Mouse (Mus musculus): ENCODE measurements around the gene Egln1.
A peak's percentile ranks its signal among the peaks of the same experiment; 100 is the strongest.

Gene Egln1

DNA sequence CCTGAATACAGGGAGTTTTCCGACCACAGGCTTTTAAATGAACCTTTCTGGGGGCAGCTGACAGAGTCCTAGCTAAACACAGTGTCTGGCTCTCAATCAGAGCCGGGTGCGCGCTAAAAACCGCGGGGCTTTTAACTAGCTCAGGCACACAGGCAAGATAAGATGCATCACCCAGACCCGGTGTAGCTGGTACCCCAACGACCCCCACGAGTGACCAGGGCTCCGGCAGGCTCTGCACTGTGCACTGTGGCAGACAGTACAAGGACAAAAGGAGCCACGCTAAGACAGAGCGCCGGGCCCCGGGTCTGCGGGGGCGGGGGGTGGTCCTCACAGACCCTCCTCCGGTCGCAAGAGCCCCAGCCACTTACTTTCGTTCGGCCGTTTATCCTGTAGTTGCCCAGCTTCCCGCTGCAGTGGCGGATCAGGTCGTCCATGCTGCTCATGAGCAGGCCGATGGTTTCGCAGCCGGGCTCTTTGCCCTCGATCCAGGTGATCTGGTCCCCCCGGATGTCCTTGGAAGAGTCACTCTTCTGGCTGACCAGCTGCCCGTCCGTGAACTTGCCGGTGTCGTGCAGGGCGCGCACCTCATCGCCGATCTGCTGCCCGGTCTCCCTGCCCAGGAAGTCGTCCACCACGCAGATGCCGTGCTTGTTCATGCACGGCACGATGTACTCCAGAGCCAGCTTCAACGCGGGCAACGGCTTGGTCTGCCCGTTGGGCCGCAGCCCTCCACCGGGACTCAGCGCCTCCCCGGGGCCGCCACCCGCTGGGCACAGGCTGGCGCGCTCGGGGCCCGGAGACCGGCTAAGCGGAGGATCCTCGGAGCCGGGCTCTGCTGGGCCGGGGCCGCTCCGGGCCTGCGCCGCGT is 1.0 kb downstream of the Egln1 start:
- peak in 1 of 2 experiments; percentile 9 for DNase-seq (ENCODE audit: low read depth in 1 of 2, low spot score in 2 of 2)

DNA sequence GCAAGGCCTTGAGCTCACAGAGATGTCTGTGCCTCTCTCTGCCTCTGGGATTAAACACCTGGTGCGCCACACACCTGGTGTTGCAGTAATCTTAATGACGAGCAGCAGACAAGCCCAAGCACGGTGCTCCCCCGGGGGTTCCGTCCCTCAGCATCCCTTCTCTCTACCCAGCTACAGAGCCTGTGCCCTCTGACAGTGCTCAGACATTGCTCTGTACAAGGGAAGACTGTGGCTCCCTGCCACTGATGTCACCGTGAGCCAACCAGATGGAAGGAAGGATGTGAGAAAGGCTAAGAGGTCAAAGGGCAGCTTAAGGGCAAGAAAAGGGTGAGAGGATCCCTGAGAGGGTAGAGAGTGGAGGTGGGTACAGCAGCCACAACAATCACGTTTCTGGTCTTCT is 4.7 kb downstream of the Egln1 start:
- DNase-seq (ENCODE audit: low read depth in 1 of 2, low spot score in 2 of 2): no peak

GRCm38 (mm10) chr8:124943801-124944200 is 5.3 kb downstream of the Egln1 start:
- DNase-seq (ENCODE audit: low read depth in 1 of 2, low spot score in 2 of 2): no peak

DNA sequence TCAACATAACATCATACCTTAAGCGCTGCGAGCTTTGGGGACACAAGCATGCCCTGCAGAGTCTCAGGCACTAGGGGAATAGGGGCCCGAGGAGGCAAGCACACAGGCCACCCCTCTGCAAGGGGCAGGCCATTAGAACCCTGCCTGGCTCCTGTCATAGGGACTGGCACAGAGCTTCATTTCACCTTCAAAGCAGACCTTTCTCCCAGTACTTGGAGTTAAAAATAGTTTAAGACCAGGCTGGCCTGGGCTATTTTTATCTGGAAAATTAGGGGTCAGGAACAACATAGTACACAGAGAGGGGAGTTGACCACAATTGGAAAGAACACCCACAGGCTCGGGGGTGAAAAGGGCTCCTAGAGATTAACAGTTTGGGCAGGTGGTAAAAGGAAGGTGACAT is 11.8 kb downstream of the Egln1 start:
- DNase-seq (ENCODE audit: low read depth in 1 of 2, low spot score in 2 of 2): no peak

- DNase-seq (ENCODE audit: low read depth in 1 of 2, low spot score in 2 of 2): no peak
These were observed 12.4 kb downstream of the Egln1 start for GRCm38 (mm10) chr8:124936699-124937098.

DNA sequence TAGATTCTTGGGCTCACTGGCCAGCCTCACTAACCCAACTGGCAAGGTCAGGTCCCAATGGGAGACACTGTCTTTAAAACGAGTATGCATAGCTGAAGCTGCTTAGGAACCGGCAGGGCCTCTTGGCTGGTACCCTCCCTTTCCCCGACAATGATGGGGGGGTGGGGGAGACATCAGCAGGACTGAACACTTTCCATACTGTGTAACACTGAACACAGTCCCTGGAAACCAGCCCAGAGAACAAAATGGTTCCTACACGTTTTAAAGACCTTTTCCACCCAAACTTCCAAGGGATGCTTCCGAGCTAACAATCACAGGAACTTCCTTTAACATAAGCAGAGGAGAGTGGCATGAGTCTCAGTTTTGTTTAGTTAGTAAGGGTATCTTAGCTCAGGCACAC is 14.0 kb downstream of the Egln1 start:
- no peak for DNase-seq (ENCODE audit: low read depth in 1 of 2, low spot score in 2 of 2)

DNA sequence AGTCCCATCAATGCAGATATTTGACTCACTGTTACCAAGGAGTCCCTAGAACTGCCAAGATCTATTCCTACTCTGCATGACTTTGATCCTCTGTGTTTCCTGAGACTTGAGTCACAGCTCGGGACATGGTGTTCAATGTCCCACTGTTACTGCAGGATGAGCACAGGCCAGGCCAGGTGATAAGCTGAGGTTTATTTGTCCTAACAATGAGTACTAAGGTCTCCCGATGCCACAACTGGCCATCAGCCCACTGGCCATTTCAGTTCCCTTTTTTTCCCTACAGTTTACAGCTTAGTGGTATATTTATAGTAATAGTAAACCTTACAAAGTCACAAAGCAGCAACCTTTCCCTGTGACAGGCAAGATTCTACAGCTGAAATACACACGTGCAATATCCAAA is 16.7 kb downstream of the Egln1 start:
- no peak for DNase-seq (ENCODE audit: low read depth in 1 of 2, low spot score in 2 of 2)

GRCm38 (mm10) chr8:124930649-124931048 is 18.5 kb downstream of the Egln1 start:
- DNase-seq (ENCODE audit: low read depth in 1 of 2, low spot score in 2 of 2): no peak

DNA sequence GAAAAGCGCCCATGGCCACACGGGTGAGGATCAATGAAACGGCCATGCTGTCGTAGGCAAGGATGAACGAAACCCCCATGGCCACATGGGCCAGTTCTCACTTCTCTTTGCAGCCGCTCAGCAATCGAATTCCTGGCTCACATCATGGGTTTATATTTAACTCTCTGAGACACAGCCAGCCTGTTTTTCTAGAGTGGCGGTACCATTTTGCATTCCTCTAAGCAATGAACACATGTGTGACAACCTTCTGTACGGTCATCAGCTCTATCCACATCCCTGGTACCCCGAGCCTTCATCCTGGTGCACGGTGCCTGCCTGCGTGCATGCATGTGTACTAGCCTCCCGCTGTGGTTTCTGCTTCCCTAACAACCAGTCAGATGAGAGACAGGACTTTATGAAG is 19.0 kb downstream of the Egln1 start:
- DNase-seq (ENCODE audit: low read depth in 1 of 2, low spot score in 2 of 2): no peak

DNA sequence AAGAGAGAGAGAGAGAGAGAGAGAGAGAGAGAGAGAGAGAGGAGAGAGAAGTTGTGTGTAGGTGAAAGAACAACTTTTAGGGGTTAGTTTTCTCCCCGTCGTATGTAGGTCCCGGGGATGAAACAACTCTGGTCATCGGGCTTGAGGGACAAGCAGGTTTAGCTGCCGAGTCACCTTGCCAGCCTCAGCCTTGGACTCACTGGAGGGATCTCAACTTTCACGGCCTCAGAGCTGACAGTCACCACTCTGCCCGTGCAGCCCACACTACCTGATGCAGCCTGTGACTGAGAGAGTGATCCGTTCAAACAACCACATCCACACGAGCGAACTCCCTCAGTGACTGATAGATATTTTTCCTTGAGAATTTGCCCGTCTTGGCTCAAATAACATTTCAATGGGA is 20.1 kb downstream of the Egln1 start:
- no peak for DNase-seq (ENCODE audit: low read depth in 1 of 2, low spot score in 2 of 2)

GRCm38 (mm10) chr8:124926351-124926771 is 22.8 kb downstream of the Egln1 start:
- DNase-seq (ENCODE audit: low read depth in 1 of 2, low spot score in 2 of 2): no peak

GRCm38 (mm10) chr8:124925544-124926266 is 23.4 kb downstream of the Egln1 start:
- DNase-seq (ENCODE audit: low read depth in 1 of 2, low spot score in 2 of 2): no peak

DNA sequence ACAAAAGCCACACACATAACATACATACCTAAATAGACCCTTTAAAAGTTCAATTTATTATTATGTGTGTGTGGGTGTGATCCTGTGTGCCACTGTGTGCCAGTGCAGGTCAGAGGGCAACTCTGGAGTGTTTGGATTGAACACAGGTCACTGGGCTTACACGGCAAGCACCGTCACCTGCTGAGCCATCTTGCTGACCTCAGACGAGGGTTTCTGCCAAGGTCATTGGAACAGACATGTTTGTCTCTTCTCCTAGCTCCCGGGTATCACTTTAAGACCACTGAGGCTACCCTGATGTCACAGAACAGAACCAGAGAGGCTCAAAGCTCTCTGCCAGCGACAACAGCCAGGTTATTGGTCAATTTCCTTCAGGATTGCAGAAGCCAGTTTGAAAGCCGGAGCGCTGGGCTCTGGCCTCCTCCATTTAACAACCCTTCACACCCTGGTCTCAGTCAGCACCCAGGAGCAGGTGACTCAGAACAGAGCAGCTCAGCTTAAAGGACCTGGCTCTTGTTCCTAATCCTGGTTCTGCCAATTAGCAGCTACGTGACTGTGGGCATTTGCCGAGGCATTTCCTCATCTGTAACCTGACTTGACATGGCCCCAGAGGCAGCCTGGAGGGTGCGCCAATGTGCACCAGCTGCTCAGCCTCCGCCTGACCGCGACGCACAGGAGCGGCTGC is 25.0 kb downstream of the Egln1 start:
- no peak for DNase-seq (ENCODE audit: low read depth in 1 of 2, low spot score in 2 of 2)

GRCm38 (mm10) chr8:124922490-124923089 is 26.5 kb downstream of the Egln1 start:
- DNase-seq (ENCODE audit: low read depth in 1 of 2, low spot score in 2 of 2): no peak

DNA sequence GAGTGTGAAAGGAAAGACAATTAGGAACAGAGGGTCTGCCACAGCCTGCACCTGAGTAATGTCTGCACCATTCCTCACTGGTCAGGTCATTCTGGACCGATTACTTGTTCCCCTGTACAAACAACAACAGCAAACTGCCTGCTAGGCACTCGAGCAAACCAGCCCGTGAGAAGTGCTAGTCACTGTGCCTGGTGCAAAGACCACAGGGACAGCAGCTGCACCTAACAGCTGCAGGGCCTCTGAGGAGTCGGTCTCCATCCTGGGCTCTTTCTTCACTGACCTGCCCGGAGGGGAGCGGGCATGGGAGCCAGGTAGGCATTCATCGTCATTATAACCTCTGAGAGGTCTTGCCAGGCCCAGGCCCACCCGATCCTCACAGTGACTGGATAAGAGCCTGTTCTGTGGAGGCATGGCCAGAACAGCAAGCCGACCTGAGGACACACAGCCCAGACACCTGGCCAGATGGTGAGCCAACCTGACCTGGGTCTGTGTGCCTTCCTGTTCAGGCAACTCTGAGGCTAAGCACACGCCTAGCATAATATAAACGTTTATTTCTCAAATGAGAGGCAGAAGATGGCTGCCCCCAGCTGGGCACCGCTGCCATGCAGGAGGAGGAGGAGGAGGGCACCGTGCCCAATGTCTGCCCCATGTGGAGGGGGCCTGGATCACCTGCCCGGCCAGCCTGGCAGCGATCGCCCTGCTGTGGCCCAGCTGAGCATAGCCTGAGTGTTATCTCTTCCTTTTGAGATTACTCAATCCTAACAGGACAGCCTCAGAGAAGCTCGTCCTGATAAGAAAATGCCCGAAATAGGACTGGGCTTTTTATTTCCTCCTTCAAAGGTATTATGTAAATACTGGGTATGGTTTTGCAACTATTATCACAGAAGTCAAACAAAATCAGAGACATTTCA is 27.5 kb downstream of the Egln1 start:
- no peak for DNase-seq (ENCODE audit: low read depth in 1 of 2, low spot score in 2 of 2)

GRCm38 (mm10) chr8:124917741-124918484 is 31.2 kb downstream of the Egln1 start:
- DNase-seq (ENCODE audit: low read depth in 1 of 2, low spot score in 2 of 2): no peak

DNA sequence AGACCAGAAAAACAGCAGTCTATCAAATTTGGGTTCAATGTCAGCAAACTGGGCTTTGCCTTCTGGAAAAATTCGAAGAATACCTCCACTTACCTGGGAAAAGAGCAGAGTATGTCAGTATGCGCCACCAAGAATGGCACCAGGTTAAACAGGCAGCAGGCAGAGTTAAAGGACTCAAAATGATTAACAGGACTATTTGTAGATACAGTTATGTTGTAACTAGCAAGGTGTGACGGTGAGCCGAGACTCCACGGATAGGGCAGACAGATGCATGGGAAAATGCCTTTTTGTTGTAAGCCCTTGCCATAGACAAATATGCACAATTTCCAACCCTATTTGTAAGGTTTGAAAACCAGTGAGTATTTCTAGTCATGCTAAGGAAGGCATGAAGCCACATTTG is 35.1 kb downstream of the Egln1 start:
- no peak for DNase-seq (ENCODE audit: low read depth in 1 of 2, low spot score in 2 of 2)

DNA sequence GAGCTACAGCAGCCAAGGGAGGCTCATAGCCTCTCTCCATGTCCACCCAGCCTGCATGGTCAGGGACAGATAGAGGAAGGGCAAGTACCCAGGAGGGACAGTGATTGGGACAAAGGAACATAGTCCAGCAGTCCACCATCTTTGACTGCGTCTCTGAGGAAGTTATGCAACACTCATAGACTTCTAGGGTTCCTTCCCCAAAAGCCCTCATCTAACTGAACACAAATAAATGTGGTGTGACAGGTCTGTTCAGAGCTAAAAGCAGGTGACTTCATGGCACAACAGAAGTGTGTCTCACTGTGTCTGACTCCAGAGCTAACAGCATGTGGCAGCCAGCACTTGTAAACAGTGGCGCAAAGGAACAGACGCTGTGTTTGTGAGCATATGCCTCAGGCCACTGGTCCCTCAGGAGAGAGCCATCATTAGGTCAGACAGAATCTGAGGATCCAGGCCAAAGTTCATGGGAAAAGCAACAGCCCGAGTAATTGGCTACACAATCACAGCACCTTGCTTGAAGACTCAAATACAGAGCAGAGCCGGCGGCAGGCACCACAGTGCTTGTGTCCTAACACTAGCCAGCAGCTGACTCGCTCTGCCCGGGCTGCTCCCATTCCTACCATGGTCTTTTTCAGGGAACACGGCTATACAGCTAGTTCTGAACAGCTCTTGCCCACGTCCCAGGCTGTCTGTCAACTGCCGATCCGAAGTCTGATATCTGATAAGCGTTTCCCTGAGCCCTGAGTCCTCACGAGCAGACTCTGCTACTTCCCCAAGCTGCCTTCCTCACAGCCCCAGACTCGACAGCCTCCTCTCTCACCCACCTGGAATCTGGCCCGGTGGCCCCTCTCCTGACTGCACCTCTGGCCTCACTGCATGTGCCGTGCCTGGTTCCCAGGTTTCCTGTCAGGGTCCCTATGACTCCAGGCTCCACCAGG is 36.9 kb downstream of the Egln1 start:
- no peak for DNase-seq (ENCODE audit: low read depth in 1 of 2, low spot score in 2 of 2)

DNA sequence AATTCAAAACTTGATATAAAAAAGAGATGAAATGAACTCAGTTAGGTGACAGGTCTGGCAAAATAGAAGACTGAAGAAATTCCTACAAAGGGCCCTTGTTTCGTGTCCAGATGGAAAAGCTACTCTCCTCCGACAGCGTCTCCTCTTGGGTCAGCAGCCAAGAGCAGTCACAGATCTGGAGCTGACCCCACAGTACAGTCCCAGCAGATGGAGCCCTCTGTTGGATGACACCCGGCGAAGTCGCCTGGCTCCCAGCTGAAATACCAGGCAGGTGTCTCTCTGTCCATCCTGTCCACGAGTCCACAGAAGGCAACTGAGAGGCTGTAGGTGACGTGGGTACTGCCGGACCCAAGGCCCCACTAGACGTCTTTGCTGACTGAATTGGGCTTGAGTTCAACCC is 38.8 kb downstream of the Egln1 start:
- no peak for DNase-seq (ENCODE audit: low read depth in 1 of 2, low spot score in 2 of 2)

All from monocyte, adult 2 months (primary cell).